Mouse (Mus musculus): ENCODE measurements around the gene Nipbl.
A peak's percentile ranks its signal among the peaks of the same experiment; 100 is the strongest.
"Not testable (repeated sequence)": the region's sequence is repeated elsewhere in the genome, so short reads cannot be mapped to it uniquely, and the experiment has no call there.

Nipbl gene

GRCm38 (mm10) chr15:8291251-8291650 lies 153.0 kb downstream of the Nipbl start:
- DNase-seq: no peak

- DNase-seq: no peak
Observed at GRCm38 (mm10) chr15:8282155-8282554, 162.1 kb downstream of the Nipbl start.

DNA sequence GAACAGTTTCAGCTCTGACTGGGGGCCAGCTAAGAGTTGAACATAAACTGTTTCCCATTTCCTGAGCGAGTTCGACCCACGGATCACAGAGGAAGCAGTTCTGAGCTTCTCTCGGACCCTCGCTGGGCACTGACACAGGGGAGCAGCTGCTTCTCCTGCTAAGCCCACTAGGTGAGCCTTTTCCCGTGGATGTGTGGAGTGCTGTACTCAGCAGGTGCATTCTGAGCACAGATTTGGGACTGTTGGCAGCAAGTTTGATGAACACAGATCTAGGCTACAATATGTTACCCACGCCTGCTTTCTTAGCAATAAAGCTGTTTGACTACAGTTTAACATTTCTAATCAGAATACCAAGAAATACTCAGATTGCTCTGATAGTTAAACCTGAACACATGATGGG lies 162.6 kb downstream of the Nipbl start:
- DNase-seq: no peak

GRCm38 (mm10) chr15:8279929-8280610 lies 164.2 kb downstream of the Nipbl start:
- peak; percentile 42 for DNase-seq

DNA sequence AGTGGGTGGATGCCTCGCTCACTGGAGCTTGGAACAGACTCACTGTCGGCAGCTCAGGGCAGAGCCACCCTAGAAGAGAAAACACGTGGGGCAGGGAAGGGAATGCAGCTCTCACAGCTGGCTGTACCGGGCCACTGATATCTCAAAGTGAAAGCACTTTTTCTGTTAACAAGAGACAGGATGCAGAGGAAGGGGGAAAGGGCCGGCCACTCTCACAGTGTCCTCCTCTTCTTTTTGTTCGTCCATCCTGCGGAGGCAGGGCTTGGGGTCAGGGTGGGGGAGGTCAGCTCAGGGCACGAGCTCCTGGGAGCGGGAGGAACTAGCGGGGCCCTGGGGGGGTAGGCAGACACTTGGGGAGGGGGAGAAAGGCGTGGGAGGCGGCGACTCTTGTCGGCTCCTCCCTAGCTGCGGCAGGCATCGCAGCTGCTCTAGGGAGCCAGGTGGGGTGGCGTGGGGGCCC lies 164.9 kb downstream of the Nipbl start:
- peak; percentile 74 for DNase-seq

- DNase-seq: not testable (repeated sequence)
Observed at GRCm38 (mm10) chr15:8277916-8278315, 166.3 kb downstream of the Nipbl start.

DNA sequence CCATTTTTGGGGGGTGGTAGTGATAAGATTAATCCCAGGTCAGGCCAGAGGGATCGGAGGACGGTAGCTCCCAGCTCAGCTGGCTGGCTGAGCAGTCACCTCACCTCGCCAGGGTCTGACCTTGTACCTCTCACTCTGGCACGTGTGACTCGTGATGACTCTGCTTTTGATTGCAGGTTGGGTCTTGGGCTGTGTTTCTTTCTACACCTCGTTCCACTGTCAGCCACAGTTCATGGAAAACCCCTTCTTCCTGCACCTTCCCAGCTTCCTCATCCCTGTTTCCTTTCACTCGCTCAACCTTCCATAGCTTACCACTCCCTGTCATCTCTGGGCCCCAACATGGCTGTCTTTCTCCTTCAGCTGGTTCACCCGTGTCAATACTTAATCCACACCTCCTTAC lies 172.3 kb downstream of the Nipbl start:
- DNase-seq: no peak

DNA sequence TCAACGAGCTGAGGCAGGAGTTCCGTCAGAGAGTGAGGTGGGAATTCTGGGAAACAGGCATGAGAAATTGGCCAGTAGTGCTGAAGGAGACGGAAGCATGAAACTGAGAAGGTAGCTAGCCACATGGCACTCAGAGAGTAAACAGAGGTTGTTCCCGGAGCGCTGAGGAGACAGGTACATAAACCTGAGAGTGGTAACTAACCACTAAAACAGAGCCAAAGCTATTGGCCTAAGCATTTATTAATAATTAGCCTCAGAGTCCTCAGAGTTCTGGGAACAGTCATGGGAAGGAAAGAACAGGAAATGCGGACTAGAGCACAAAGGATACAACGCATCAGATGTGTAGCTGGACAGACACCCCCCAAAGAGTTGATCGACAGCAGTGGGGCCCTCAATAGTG lies 176.0 kb downstream of the Nipbl start:
- DNase-seq: no peak

DNA sequence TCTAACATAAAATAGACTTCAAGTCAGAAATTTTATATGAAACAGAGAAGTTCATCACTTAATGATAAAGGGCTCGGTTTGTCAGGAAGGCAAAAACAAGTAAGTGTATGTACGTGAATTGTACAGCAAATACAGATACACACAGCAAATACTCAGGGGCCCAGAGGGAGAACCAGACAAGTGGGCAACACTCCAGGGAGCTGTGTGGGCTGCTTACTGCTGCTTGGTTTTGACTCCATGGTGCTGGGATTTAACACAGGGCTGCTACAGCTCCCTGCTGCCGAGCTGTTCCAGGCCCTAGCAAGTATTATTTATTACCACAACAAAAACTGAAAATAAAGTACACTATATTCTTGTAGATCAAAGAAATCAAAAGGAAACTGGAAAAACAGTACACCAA lies 177.1 kb downstream of the Nipbl start:
- no peak for DNase-seq

GRCm38 (mm10) chr15:8265946-8266345 lies 178.3 kb downstream of the Nipbl start:
- DNase-seq: no peak
